ENCODE assay signal across 26 mouse cellular contexts in the genomic region with DNA sequence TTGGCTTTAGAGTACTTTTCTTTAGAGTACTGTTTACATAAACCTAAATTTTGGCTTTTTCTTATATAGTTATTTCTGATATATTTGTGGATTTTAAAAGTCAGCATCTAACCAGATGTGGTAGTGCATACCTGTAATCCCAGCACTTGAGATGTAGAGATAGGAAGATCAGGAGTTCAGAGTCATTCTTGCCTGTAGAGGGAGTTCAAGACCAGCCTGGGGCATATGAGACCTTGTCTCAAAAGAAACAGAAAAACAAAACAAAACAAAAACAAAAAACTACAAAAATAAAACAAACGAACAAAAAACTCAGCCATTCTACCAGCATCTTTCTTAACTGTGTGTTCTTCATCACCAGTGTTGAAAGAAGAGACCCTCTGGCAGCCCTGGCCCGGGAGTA.
DNase-seq lines count a peak whose midpoint lies in the region; ATAC-seq and TF ChIP-seq lines count a peak whose summit lies in the region.
"Had no signal": no experiment of that assay in that cellular context is flagged by ENCODE, and none has a peak within 500 bp of the region (broad histone marks: within the 10 kb centered on the region; RNA-seq: fewer than 3 reads in every experiment).

No protein-coding gene starts in this region.

- TF ChIP-seq CTCF in kidney, postnatal 0 days (IDR thresholded peaks at IDR 0.05; ENCODE audit: low read depth): peak; percentile 31; the same call in 1 of the 2 replicates
- no peak for TF ChIP-seq CTCF in liver, postnatal 0 days (IDR thresholded peaks at IDR 0.05; ENCODE audit: low read depth)
- peak in 1 of 2 experiments; percentile 49; a peak in 2 of 4 replicates for TF ChIP-seq CTCF in CH12.LX (conservative IDR thresholded peaks at IDR 0.05 in 1 of 2, IDR thresholded peaks at IDR 0.05 in 1 of 2; ENCODE audit: low read depth in 2 of 2, low read length in 2 of 2)
- peak; percentile 26; the same call in 1 of the 2 replicates for TF ChIP-seq CTCF in stomach, postnatal 0 days (IDR thresholded peaks at IDR 0.05; ENCODE audit: low read depth)

- H3K4me3 ChIP-seq in kidney, postnatal 0 days (replicated peaks; ENCODE audit: low read depth, low read length): no peak overlapping the region
- H3K4me3 ChIP-seq in liver, embryonic 15.5 days (replicated peaks): no peak overlapping the region
- no peak overlapping the region for H3K4me3 ChIP-seq in liver, postnatal 0 days (ENCODE audit: low read depth, low read length)
- H3K4me3 ChIP-seq in CH12.LX (replicated peaks in 1 of 3; ENCODE audit: low read depth in 2 of 3, low read length in 2 of 3, poor library complexity in 1 of 3): no peak overlapping the region
- no peak overlapping the region for H3K4me3 ChIP-seq in stomach, postnatal 0 days (ENCODE audit: low read depth, low read length)
- H3K4me3 ChIP-seq: embryonic facial prominence, embryonic 10.5 days; embryonic facial prominence, embryonic 13.5 days; erythroblast, embryonic 14.5 days; forebrain, embryonic 12.5 days; forebrain, embryonic 15.5 days; heart, adult 2 months; hindbrain, embryonic 12.5 days; hindbrain, embryonic 15.5 days had no signal

- H3K27ac ChIP-seq in kidney, postnatal 0 days: no peak overlapping the region
- H3K27ac ChIP-seq in liver, embryonic 15.5 days (replicated peaks): 0 out of 2 replicates have a peak overlapping the region, but pooled peaks have one; percentile 15
- no peak overlapping the region for H3K27ac ChIP-seq in liver, postnatal 0 days (ENCODE audit: low read depth)
- H3K27ac ChIP-seq in CH12.LX (ENCODE audit: insufficient read depth, low read depth): no peak overlapping the region
- no peak overlapping the region for H3K27ac ChIP-seq in stomach, postnatal 0 days (replicated peaks)
- H3K27ac ChIP-seq: embryonic facial prominence, embryonic 10.5 days; embryonic facial prominence, embryonic 13.5 days; forebrain, embryonic 12.5 days; forebrain, embryonic 15.5 days; heart, adult 2 months; hindbrain, embryonic 12.5 days; hindbrain, embryonic 15.5 days had no signal

- ATAC-seq in kidney, postnatal 0 days (replicated peaks; ENCODE audit: low FRiP score, low read depth): no peak
- no peak for ATAC-seq in liver, embryonic 15.5 days (ENCODE audit: insufficient read depth)
- no peak for ATAC-seq in liver, postnatal 0 days
- no peak for ATAC-seq in stomach, postnatal 0 days (ENCODE audit: low FRiP score, low TSS enrichment)
- ATAC-seq: activated CD4-positive, CD25-positive, alpha-beta regulatory T cell, adult 4 months; forebrain, embryonic 15.5 days had no signal

- no peaks in the 10 kb centered on the region for H3K79me2 ChIP-seq in CH12.LX (replicated peaks; ENCODE audit: control insufficient read depth, extremely low read depth, insufficient read depth, poor library complexity, severe bottlenecking)

- TF ChIP-seq POLR2A in CH12.LX (IDR thresholded peaks at IDR 0.05; ENCODE audit: low read depth, low read length): no peak

- in situ Hi-C loops in CH12.LX (cut with MboI; ENCODE audit: low pct_ligation_motif_present, low pct_unique_long_range_greater_than_20kb, low sequenced_read_pairs): no loop called here

- DNase-seq in kidney, postnatal 0 days (ENCODE audit: low spot score): no peak
- no peak for DNase-seq in kidney, postnatal 10 days
- DNase-seq in liver, postnatal 0 days: no peak
- no peak for DNase-seq in CH12.LX (ENCODE audit: extremely low read depth)
- no peak for DNase-seq in stomach, postnatal 0 days (ENCODE audit: low spot score)
- no peak for DNase-seq in heart, adult 18-20 months
- DNase-seq: adrenal gland, adult 8-10 months; adrenal gland, postnatal 25 days; B cell, adult 2 months; cerebellum, adult 11-12 months; cerebellum, adult 8-10 months; cerebellum, postnatal 10 days; cerebellum, postnatal 36 days; embryo, embryonic 11 days; gastrocnemius, postnatal 25 days; heart, adult 2 months had no signal

- no peaks in the 10 kb centered on the region for H3K27me3 ChIP-seq in kidney, postnatal 0 days (ENCODE audit: insufficient read depth, low read length)
- H3K27me3 ChIP-seq in liver, embryonic 15.5 days: no peaks in the 10 kb centered on the region
- no peaks in the 10 kb centered on the region for H3K27me3 ChIP-seq in liver, postnatal 0 days (ENCODE audit: insufficient read depth, low read length)
- no peaks in the 10 kb centered on the region for H3K27me3 ChIP-seq in CH12.LX (replicated peaks)
- H3K27me3 ChIP-seq in stomach, postnatal 0 days (ENCODE audit: control insufficient read depth, insufficient read depth, low read length): no peaks in the 10 kb centered on the region
- H3K27me3 ChIP-seq: embryonic facial prominence, embryonic 13.5 days; forebrain, embryonic 12.5 days; forebrain, embryonic 15.5 days; hindbrain, embryonic 12.5 days; hindbrain, embryonic 15.5 days had no signal

- WGBS in kidney, postnatal 0 days: 88% methylated on average over 2 of the region's 2 CpGs
- 89% methylated on average over 2 of the region's 2 CpGs for WGBS in liver, embryonic 15.5 days (ENCODE audit: insufficient replicate concordance)
- WGBS in liver, postnatal 0 days (ENCODE audit: insufficient replicate concordance): 95% methylated on average over 2 of the region's 2 CpGs
- 97% methylated on average over 2 of the region's 2 CpGs for WGBS in stomach, postnatal 0 days

- dilution Hi-C loops in CH12.LX (cut with MboI; ENCODE audit: extremely low pct_ligation_motif_present, extremely low pct_unique_long_range_greater_than_20kb, low sequenced_read_pairs): no loop called here

- H3K4me1 ChIP-seq in kidney, postnatal 0 days (replicated peaks; ENCODE audit: insufficient read depth, low read length): no peaks in the 10 kb centered on the region
- H3K4me1 ChIP-seq in liver, embryonic 15.5 days (replicated peaks): peaks cover 52% of the 10 kb centered on the region
- H3K4me1 ChIP-seq in liver, postnatal 0 days (ENCODE audit: insufficient read depth): peaks cover 5% of the 10 kb centered on the region; the same call in 1 of the 2 replicates
- peaks cover 4 to 14% of the 10 kb centered on the region in 2 experiments for H3K4me1 ChIP-seq in CH12.LX (ENCODE audit: control insufficient read depth in 1 of 2, insufficient read depth in 2 of 2)
- no peaks in the 10 kb centered on the region for H3K4me1 ChIP-seq in stomach, postnatal 0 days (replicated peaks; ENCODE audit: control insufficient read depth, insufficient read depth)
- H3K4me1 ChIP-seq: forebrain, embryonic 15.5 days; hindbrain, embryonic 12.5 days; hindbrain, embryonic 15.5 days had no signal

- H3K9me3 ChIP-seq in kidney, postnatal 0 days (replicated peaks; ENCODE audit: low read length): no peaks in the 10 kb centered on the region
- H3K9me3 ChIP-seq in liver, embryonic 15.5 days (replicated peaks): no peaks in the 10 kb centered on the region
- H3K9me3 ChIP-seq in liver, postnatal 0 days (ENCODE audit: low read length): no peaks in the 10 kb centered on the region
- H3K9me3 ChIP-seq in CH12.LX (replicated peaks; ENCODE audit: low read length): no peaks in the 10 kb centered on the region
- no peaks in the 10 kb centered on the region for H3K9me3 ChIP-seq in stomach, postnatal 0 days (ENCODE audit: control insufficient read depth, low read length)
- H3K9me3 ChIP-seq: embryonic facial prominence, embryonic 10.5 days; embryonic facial prominence, embryonic 13.5 days; forebrain, embryonic 12.5 days; forebrain, embryonic 15.5 days; hindbrain, embryonic 12.5 days; hindbrain, embryonic 15.5 days had no signal

- no peak overlapping the region for H3K9ac ChIP-seq in kidney, postnatal 0 days (ENCODE audit: low read depth, low read length)
- H3K9ac ChIP-seq in liver, embryonic 15.5 days: no peak overlapping the region
- H3K9ac ChIP-seq in liver, postnatal 0 days (replicated peaks): no peak overlapping the region
- no peak overlapping the region for H3K9ac ChIP-seq in CH12.LX (ENCODE audit: insufficient read depth, low read depth)
- H3K9ac ChIP-seq in stomach, postnatal 0 days (ENCODE audit: low read length): no peak overlapping the region
- H3K9ac ChIP-seq: embryonic facial prominence, embryonic 13.5 days; forebrain, embryonic 12.5 days; forebrain, embryonic 15.5 days; hindbrain, embryonic 12.5 days; hindbrain, embryonic 15.5 days had no signal

- TF ChIP-seq RAD21 in CH12.LX (IDR thresholded peaks at IDR 0.05; ENCODE audit: low read depth, low read length): peak; percentile 59

- TF ChIP-seq EP300 in liver, postnatal 0 days (IDR thresholded peaks at IDR 0.05; ENCODE audit: low read depth): no peak
- TF ChIP-seq EP300 in CH12.LX (IDR thresholded peaks at IDR 0.05; ENCODE audit: low read length): no peak
- no peak for TF ChIP-seq EP300 in stomach, postnatal 0 days (optimal IDR thresholded peaks at IDR 0.05)

- H3K36me3 ChIP-seq in kidney, postnatal 0 days (ENCODE audit: insufficient read depth, low read length): no peaks in the 10 kb centered on the region
- peaks cover 59% of the 10 kb centered on the region for H3K36me3 ChIP-seq in liver, embryonic 15.5 days (replicated peaks)
- peaks cover 21% of the 10 kb centered on the region for H3K36me3 ChIP-seq in liver, postnatal 0 days (replicated peaks; ENCODE audit: insufficient read depth, low read length)
- H3K36me3 ChIP-seq in CH12.LX (replicated peaks in 1 of 2; ENCODE audit: control insufficient read depth in 1 of 2, insufficient read depth in 1 of 2, low read length in 1 of 2): peaks cover 8 to 25% of the 10 kb centered on the region in 2 experiments
- no peaks in the 10 kb centered on the region for H3K36me3 ChIP-seq in stomach, postnatal 0 days (ENCODE audit: control insufficient read depth, insufficient read depth, low read length)
- H3K36me3 ChIP-seq: forebrain, embryonic 15.5 days had no signal

- H3K4me2 ChIP-seq in kidney, postnatal 0 days (ENCODE audit: low read length): no peak overlapping the region
- H3K4me2 ChIP-seq in liver, embryonic 15.5 days: no peak overlapping the region
- H3K4me2 ChIP-seq in liver, postnatal 0 days (ENCODE audit: low read depth, low read length): no peak overlapping the region
- H3K4me2 ChIP-seq in CH12.LX (ENCODE audit: insufficient read depth, low read depth, poor library complexity, severe bottlenecking): no peak overlapping the region
- no peak overlapping the region for H3K4me2 ChIP-seq in stomach, postnatal 0 days (replicated peaks; ENCODE audit: low read depth)
- H3K4me2 ChIP-seq: embryonic facial prominence, embryonic 13.5 days; forebrain, embryonic 12.5 days; forebrain, embryonic 15.5 days; heart, embryonic 11.5 days; hindbrain, embryonic 12.5 days; hindbrain, embryonic 15.5 days had no signal

TF ChIP-seq in CH12.LX, 34 proteins besides CTCF, POLR2A, EP300 and RAD21:
- TF ChIP-seq ZMIZ1 (IDR thresholded peaks at IDR 0.05; ENCODE audit: low read depth, low read length): no peak
- peak; percentile 52 for TF ChIP-seq SMC3 (IDR thresholded peaks at IDR 0.05; ENCODE audit: low read depth, low read length)
- no peak for TF ChIP-seq TCF12 (IDR thresholded peaks at IDR 0.05; ENCODE audit: low read depth, low read length)
